Mouse (Mus musculus) forebrain, embryonic 14.5 days (tissue): ENCODE measurements at regions not wholly inside any gene's neighbourhood (a gene's known extent, or its start where the extent isn't known, plus 50 kb on each side); places are given as distances from the start of the nearest gene placed in this dataset.
A peak's percentile ranks its signal among the peaks of the same experiment; 100 is the strongest.

Source experiments
- ATAC-seq: fragments of 200-750 bp; cut with Nextera tagmentation; 2 replicates; pipeline ENCODE4 v1.8.0; 2017; ENCODE audit warnings: mild to moderate bottlenecking, moderate library complexity
- DNase-seq: peaks from one replicate; pipeline ENCODE4 v3.0.0-alpha.2; 2015; ENCODE audit warnings: low spot score
- H3K27ac ChIP-seq: fragments of 300-500 bp; sonication (generic); 2 replicates; pipeline ENCODE4 v1.5.1; 2014; ENCODE audit warnings: low read depth, mild to moderate bottlenecking, control low read depth, low read length, moderate library complexity
- H3K27me3 ChIP-seq: fragments of 300-500 bp; sonication (generic); replicated peaks from 2 replicates; pipeline ENCODE4 v1.6.1; 2014; ENCODE audit warnings: low read length, control low read depth, mixed read lengths; ENCODE audit not compliant: control insufficient read depth, insufficient read depth
- H3K36me3 ChIP-seq: fragments of 300-500 bp; sonication (generic); 2 replicates; pipeline ENCODE4 v1.6.1; 2014; ENCODE audit warnings: low read length, control low read depth; ENCODE audit not compliant: control insufficient read depth, insufficient read depth
- H3K4me1 ChIP-seq: fragments of 300-500 bp; sonication (generic); 2 replicates; pipeline ENCODE4 v1.6.1; 2014; ENCODE audit warnings: antibody characterized with exemption, low read length, control low read depth; ENCODE audit not compliant: control insufficient read depth, insufficient read depth
- H3K4me2 ChIP-seq: fragments of 300-500 bp; sonication (generic); 2 replicates; pipeline ENCODE4 v1.6.1; 2014; ENCODE audit warnings: mild to moderate bottlenecking, control low read depth, low read length
- H3K4me3 ChIP-seq: fragments of 300-500 bp; sonication (generic); 2 replicates; pipeline ENCODE4 v1.5.1; 2014; ENCODE audit warnings: low read depth, low read length, control low read depth
- H3K9ac ChIP-seq: fragments of 300-500 bp; sonication (generic); 2 replicates; pipeline ENCODE4 v1.6.1; 2014; ENCODE audit warnings: mild to moderate bottlenecking, low read length, control low read depth, moderate library complexity
- H3K9me3 ChIP-seq: fragments of 300-500 bp; sonication (generic); replicated peaks from 2 replicates; pipeline ENCODE4 v1.6.1; 2016; ENCODE audit warnings: low read length, control low read depth, mixed read lengths; ENCODE audit not compliant: control insufficient read depth
- WGBS: fragments of 180-500 bp; shearing (Covaris S2); extraction: QIAGEN DNeasy Blood & Tissue Kit; methylation state at CpG from one replicate; pipeline ENCODE4 v1.1.7; 2014; 5-methylcytosine and 5-hydroxymethylcytosine counted together

DNA sequence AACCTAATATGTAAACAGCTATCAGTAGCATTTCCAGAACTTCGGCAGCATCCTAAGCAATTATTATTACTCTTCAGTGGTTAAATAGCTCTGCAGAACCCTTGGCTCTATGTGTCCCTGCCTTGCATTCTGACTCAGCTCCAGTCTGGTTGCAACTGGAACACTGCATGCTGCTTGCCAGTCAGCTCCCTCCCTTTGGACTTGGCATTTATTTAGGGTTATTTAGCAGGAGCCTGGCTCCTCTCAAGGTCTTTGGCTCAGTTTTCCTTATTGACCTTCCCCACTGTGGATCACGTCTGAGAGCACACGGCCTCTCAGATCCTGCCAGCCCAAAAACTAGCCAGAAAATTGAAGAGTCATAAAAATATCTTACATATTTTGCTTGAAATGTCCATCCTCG lies 217.4 kb downstream of the Speer2 start:
- Histone ChIP-seq H3K4me3 (no peak overlapping the region), H3K9ac (no peak overlapping the region), H3K36me3 (no peaks in the 10 kb centered on the region), H3K27ac (no peak overlapping the region), H3K9me3 (no peaks in the 10 kb centered on the region), H3K4me1 (no peaks in the 10 kb centered on the region), H3K27me3 (no peaks in the 10 kb centered on the region), H3K4me2 (no peak overlapping the region)
- no peak for DNase-seq
- ATAC-seq, result no peak
- 79% methylated on average over 4 of the region's 4 CpGs for WGBS

DNA sequence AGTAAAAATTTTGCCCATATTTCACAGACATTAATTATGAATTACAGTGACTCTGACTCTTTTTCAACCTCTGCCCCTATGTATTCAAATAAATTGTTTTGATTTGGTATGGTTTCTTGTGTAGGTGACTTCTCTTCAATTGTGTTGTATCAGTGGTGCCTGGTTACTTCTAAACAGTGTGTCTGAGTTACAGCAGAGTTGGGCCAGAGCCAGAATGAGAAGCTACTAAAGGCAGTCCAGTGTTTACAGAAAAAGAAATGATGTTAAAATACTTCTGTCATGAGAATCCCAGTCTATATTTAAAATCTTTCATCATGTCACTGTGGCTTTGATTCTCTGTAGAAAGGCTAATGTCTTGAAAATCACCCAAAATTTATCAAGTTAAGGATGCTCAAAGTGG lies 255.8 kb downstream of the Speer2 start:
- no peaks in the 10 kb centered on the region for H3K36me3 ChIP-seq
- H3K4me1 ChIP-seq, result no peaks in the 10 kb centered on the region
- ATAC-seq (no peak), DNase-seq (no peak)
- no peaks in the 10 kb centered on the region for H3K27me3 ChIP-seq
- H3K9ac ChIP-seq, result no peak overlapping the region
- H3K4me3 ChIP-seq, result no peak overlapping the region
- no peak overlapping the region for H3K27ac ChIP-seq
- H3K4me2 ChIP-seq, result no peak overlapping the region
- H3K9me3 ChIP-seq, result no peaks in the 10 kb centered on the region

DNA sequence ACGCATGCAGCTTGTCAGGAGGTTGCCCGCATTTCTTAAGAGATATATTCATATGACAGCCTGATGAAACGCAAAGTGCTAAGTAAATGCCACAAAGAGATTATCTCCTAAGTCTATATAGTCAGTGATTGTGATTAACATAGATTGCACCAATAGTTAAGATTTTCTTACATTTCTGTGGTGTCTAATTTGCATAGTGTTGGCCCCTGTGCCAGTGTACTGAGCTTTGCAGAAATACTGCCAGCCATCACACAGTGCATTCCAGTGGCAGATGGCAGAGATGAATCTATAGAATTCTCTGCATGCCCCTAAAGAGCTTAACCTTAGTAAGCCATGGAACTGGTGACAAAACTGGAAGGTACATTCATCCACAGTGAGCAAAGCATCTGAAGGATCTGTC lies 262.6 kb downstream of the Speer2 start:
- no peaks in the 10 kb centered on the region for H3K27me3 ChIP-seq
- DNase-seq (peak; percentile 44), ATAC-seq (peak; percentile 71; the same call in 1 of the 2 replicates)
- H3K9me3 ChIP-seq, result no peaks in the 10 kb centered on the region
- no peak overlapping the region for H3K4me3 ChIP-seq
- WGBS, result 70% methylated on average over 3 of the region's 3 CpGs
- H3K27ac ChIP-seq, result no peak overlapping the region
- H3K9ac ChIP-seq, result no peak overlapping the region
- no peak overlapping the region for H3K4me2 ChIP-seq
- no peaks in the 10 kb centered on the region for H3K36me3 ChIP-seq
- no peaks in the 10 kb centered on the region for H3K4me1 ChIP-seq

DNA sequence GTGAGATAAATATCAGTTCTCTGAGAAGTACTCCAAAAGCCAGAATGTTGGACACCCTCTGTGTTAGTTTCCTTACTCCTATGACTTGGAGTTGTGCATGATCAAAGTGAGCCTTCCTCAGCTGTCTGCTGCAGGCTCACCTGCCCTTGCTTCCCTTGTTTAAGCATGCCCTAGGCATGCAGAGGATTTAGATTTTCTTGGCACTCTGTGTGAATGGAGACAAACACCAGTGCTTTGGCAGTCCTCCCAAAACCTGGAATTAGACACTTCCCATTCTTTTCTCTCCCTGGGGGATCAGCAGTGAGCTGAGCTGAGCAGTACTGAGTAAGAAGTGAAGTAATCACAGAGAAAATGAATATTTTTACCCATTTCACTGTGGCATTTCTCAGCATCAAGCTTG lies 286.3 kb downstream of the Speer2 start:
- Histone ChIP-seq H3K4me3 (no peak overlapping the region), H3K27ac (no peak overlapping the region), H3K27me3 (no peaks in the 10 kb centered on the region), H3K9me3 (no peaks in the 10 kb centered on the region), H3K4me1 (no peaks in the 10 kb centered on the region), H3K4me2 (no peak overlapping the region), H3K36me3 (no peaks in the 10 kb centered on the region), H3K9ac (no peak overlapping the region)
- ATAC-seq (peak; percentile 72), DNase-seq (peak; percentile 69)

DNA sequence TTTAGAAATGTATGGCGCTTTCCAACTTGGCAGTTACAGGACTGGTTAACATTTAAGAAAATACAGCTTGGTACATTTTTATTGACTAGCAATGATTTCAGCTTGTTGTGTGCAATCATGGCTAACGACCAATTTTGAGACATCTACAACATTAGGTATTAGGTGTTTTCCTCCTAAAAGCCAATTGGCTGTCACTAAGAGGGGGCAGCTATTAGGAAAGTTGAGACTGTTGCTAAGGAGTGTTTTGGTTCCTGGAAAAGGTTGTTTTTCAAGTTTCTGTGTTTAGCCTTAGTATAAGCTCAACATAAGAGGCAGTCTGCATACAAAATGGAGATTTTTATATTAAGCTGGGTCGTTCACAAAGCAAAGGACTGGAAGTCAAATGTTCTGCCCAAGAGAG lies 295.4 kb downstream of the Speer2 start:
- Histone ChIP-seq H3K27ac (no peak overlapping the region), H3K4me3 (no peak overlapping the region), H3K36me3 (no peaks in the 10 kb centered on the region), H3K9ac (no peak overlapping the region), H3K4me2 (no peak overlapping the region), H3K4me1 (no peaks in the 10 kb centered on the region), H3K9me3 (no peaks in the 10 kb centered on the region), H3K27me3 (no peaks in the 10 kb centered on the region)
- DNase-seq (no peak), ATAC-seq (peak; percentile 59)
- WGBS, result 62% methylated on average over 3 of the region's 3 CpGs

DNA sequence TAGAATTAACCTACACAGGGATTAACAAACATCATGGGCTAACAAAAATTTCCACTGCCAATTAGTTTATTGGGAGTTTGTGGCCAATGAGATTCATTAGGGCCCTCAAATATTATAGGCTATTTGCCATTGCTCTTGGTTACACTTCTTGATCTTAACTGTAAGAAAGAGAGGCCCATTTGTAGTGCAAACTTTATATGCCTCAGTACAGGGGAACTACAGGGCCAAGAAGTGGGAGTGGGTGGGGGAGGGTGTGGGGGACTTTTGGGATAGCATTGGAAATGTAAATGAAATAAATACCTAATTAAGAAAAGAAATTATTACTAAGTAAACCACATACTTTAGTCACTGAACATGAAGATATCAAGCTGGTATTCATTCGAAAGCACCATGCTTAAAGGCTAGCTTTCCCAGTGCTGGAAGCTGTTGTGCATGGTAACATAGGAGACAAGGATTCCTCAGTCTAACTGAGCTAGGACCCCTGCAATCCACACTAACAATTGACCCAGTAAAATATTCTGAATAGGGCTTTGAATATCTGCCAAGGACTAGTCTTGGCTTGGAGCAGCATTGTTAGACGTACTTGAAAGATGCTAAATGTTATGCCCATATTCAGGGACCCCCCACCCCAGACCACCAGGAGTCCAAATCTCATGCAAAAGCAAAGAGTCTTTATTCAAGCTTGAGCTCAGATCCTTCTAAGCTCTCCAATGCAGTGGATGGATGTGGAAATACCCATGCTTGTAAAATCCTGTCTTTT lies 295.9 kb downstream of the Speer2 start:
- no peaks in the 10 kb centered on the region for H3K27me3 ChIP-seq
- 37% methylated on average over 2 of the region's 2 CpGs for WGBS
- peak; percentile 88 for ATAC-seq
- H3K9me3 ChIP-seq, result no peaks in the 10 kb centered on the region
- H3K9ac ChIP-seq, result no peak overlapping the region
- no peak overlapping the region for H3K4me2 ChIP-seq
- no peak overlapping the region for H3K4me3 ChIP-seq
- DNase-seq, result peak; percentile 74
- no peaks in the 10 kb centered on the region for H3K36me3 ChIP-seq
- H3K27ac ChIP-seq, result no peak overlapping the region
- no peaks in the 10 kb centered on the region for H3K4me1 ChIP-seq
